Mouse (Mus musculus) CH12.LX (cell line): ENCODE results near the gene Birc3. TPM values are rescaled to one million over a fixed set of nuclear protein-coding genes. Genes with fewer than 3 reads are reported as not detected.

Experiments used
- DNase-seq: peaks from one replicate; pipeline ENCODE4 v3.0.0-alpha.2; 2013; ENCODE audit errors: extremely low read depth
- H3K27ac ChIP-seq: 2 replicates; pipeline ENCODE4 v1.5.1; 2012; ENCODE audit warnings: low read depth, mild to moderate bottlenecking, control low read depth, moderate library complexity; ENCODE audit not compliant: insufficient read depth
- H3K27me3 ChIP-seq: replicated peaks from 2 replicates; pipeline ENCODE3; 2012; ENCODE audit warnings: inconsistent platforms
- H3K36me3 ChIP-seq, 2 experiments: replicated peaks in 1 of 2; 2 replicates each; pipeline versions ENCODE3 to v1.6.1; 2012; ENCODE audit warnings: inconsistent platforms in 1 of 2, low read length in 1 of 2, mild to moderate bottlenecking in 1 of 2, mixed read lengths in 1 of 2, moderate library complexity in 1 of 2; ENCODE audit not compliant: control insufficient read depth in 1 of 2, insufficient read depth in 1 of 2
- H3K4me1 ChIP-seq, 2 experiments: 2 replicates each; pipeline ENCODE4 v1.6.1; 2012; ENCODE audit warnings: inconsistent platforms in 1 of 2, moderate library complexity in 1 of 2; ENCODE audit not compliant: insufficient read depth in 2 of 2, control insufficient read depth in 1 of 2
- H3K4me2 ChIP-seq: 2 replicates; pipeline ENCODE4 v1.6.1; 2012; ENCODE audit warnings: low read depth, mild to moderate bottlenecking, control low read depth; ENCODE audit not compliant: poor library complexity, insufficient read depth, severe bottlenecking
- H3K4me3 ChIP-seq, 3 experiments: fragments of 150-350 bp in 1 of 3; sonication (generic) in 1 of 3; replicated peaks in 1 of 3; 2 replicates each; pipeline versions ENCODE3 to v1.5.1; 2011 to 2012; ENCODE audit warnings: low read depth in 2 of 3, low read length in 2 of 3, mild to moderate bottlenecking in 2 of 3, moderate library complexity in 2 of 3, control low read depth in 1 of 3, improper control_type of control experiment in 1 of 3, inconsistent platforms in 1 of 3, mixed read lengths in 1 of 3; ENCODE audit not compliant: poor library complexity in 1 of 3
- H3K79me2 ChIP-seq: replicated peaks from 2 replicates; pipeline ENCODE4 v1.6.1; 2012; ENCODE audit warnings: mild to moderate bottlenecking, moderate library complexity; ENCODE audit not compliant: control insufficient read depth, poor library complexity, insufficient read depth, severe bottlenecking; ENCODE audit errors: extremely low read depth
- H3K9ac ChIP-seq: 2 replicates; pipeline ENCODE4 v1.6.1; 2012; ENCODE audit warnings: low read depth, mild to moderate bottlenecking, control low read depth, moderate library complexity; ENCODE audit not compliant: insufficient read depth
- H3K9me3 ChIP-seq: replicated peaks from 2 replicates; pipeline ENCODE3; 2012; ENCODE audit warnings: low read length, inconsistent platforms, mixed read lengths
- CHD1 ChIP-seq: IDR thresholded peaks from 2 replicates; pipeline ENCODE4 v1.6.1; 2012; ENCODE audit warnings: low read depth, low read length, improper control_type of control experiment, inconsistent platforms
- CTCF ChIP-seq, 2 experiments: IDR thresholded peaks in 1 of 2; conservative IDR thresholded peaks in 1 of 2; 2 replicates each; pipeline ENCODE4 v1.5.1; 2011 to 2012; ENCODE audit warnings: low read depth in 2 of 2, low read length in 2 of 2, improper control_type of control experiment in 1 of 2, inconsistent platforms in 1 of 2, mild to moderate bottlenecking in 1 of 2, moderate library complexity in 1 of 2
- E2F4 ChIP-seq: IDR thresholded peaks from 2 replicates; pipeline ENCODE4 v1.6.1; 2011; ENCODE audit warnings: low read depth, low read length, improper control_type of control experiment; ENCODE audit not compliant: insufficient replicate concordance
- ELF1 ChIP-seq: IDR thresholded peaks from 2 replicates; pipeline ENCODE4 v1.6.1; 2014; ENCODE audit warnings: low read depth, mild to moderate bottlenecking, inconsistent platforms, low read length, improper control_type of control experiment
- ETS1 ChIP-seq: conservative IDR thresholded peaks from 2 replicates; pipeline ENCODE4 v1.6.1; 2012; ENCODE audit warnings: low read depth, mild to moderate bottlenecking, inconsistent platforms, low read length, improper control_type of control experiment, moderate library complexity
- JUND ChIP-seq: conservative IDR thresholded peaks from 2 replicates; pipeline ENCODE4 v1.6.1; 2011; ENCODE audit warnings: low read depth, low read length, improper control_type of control experiment
- KAT2A ChIP-seq: IDR thresholded peaks from 2 replicates; pipeline ENCODE4 v1.6.1; 2012; ENCODE audit warnings: low read length, improper control_type of control experiment, inconsistent platforms; ENCODE audit not compliant: insufficient replicate concordance
- MYC ChIP-seq: IDR thresholded peaks from 2 replicates; pipeline ENCODE4 v1.6.1; 2011; ENCODE audit warnings: low read depth, mild to moderate bottlenecking, improper control_type of control experiment, low read length
- NRF1 ChIP-seq: IDR thresholded peaks from 2 replicates; pipeline ENCODE4 v1.6.1; 2014; ENCODE audit warnings: low read depth, mild to moderate bottlenecking, inconsistent platforms, low read length, improper control_type of control experiment, moderate library complexity
- SMC3 ChIP-seq: IDR thresholded peaks from 2 replicates; pipeline ENCODE4 v1.6.1; 2011; ENCODE audit warnings: low read depth, low read length, improper control_type of control experiment
- TBP ChIP-seq: conservative IDR thresholded peaks from 2 replicates; pipeline ENCODE4 v1.6.1; 2011; ENCODE audit warnings: low read depth, low read length, improper control_type of control experiment
- TCF12 ChIP-seq: IDR thresholded peaks from 2 replicates; pipeline ENCODE4 v1.6.1; 2014; ENCODE audit warnings: low read depth, mild to moderate bottlenecking, inconsistent platforms, low read length, improper control_type of control experiment
- UBTF ChIP-seq: IDR thresholded peaks from 2 replicates; pipeline ENCODE4 v1.6.1; 2012; ENCODE audit warnings: low read depth, mild to moderate bottlenecking, inconsistent platforms, low read length, improper control_type of control experiment, moderate library complexity
- USF2 ChIP-seq: conservative IDR thresholded peaks from 2 replicates; pipeline ENCODE4 v1.6.1; 2011; ENCODE audit warnings: low read depth, low read length, improper control_type of control experiment
- ZMIZ1 ChIP-seq: IDR thresholded peaks from 2 replicates; pipeline ENCODE4 v1.6.1; 2012; ENCODE audit warnings: low read depth, mild to moderate bottlenecking, inconsistent platforms, low read length, improper control_type of control experiment
- dilution Hi-C: fragments of 300-500 bp; cut with MboI; formaldehyde crosslinking; loops from 2 replicates; pipeline ENCODE4 v1.14.3; 2020; ENCODE audit warnings: low sequenced_read_pairs; ENCODE audit not compliant: extremely low pct_unique_long_range_greater_than_20kb, extremely low pct_ligation_motif_present
- in situ Hi-C: fragments of 300-500 bp; cut with MboI; formaldehyde crosslinking; loops from 3 replicates; pipeline ENCODE4 v1.14.3; 2019; ENCODE audit warnings: low sequenced_read_pairs, low pct_ligation_motif_present, low pct_unique_long_range_greater_than_20kb, mixed read lengths
- polyA plus RNA-seq: library from polyadenylated mRNA; unstranded; fragments of >175 nt; gene quantifications from 2 replicates; pipeline ENCODE4 v1.2.1, GENCODE M21; 2012; ENCODE audit warnings: low read depth; ENCODE audit not compliant: insufficient read length
- total RNA-seq, 2 experiments: library from RNA; depleted of rRNA; stranded (reverse); fragments of 300-350 nt in 1 of 2; fragments of >200 nt in 1 of 2; gene quantifications; 2 replicates each; pipeline ENCODE4 v1.2.3; 2012 to 2014

Gene Birc3
- total and polyA plus RNA-seq, 3 experiments, result 67.9 to 80.0 (median 73.2) TPM

GRCm38 (mm10) chr9:7836905-7837805 is 35.8 kb downstream of the Birc3 start, which contains the start of gene Birc2 (continued):
- peak; percentile 53 for TF ChIP-seq ELF1

DNA sequence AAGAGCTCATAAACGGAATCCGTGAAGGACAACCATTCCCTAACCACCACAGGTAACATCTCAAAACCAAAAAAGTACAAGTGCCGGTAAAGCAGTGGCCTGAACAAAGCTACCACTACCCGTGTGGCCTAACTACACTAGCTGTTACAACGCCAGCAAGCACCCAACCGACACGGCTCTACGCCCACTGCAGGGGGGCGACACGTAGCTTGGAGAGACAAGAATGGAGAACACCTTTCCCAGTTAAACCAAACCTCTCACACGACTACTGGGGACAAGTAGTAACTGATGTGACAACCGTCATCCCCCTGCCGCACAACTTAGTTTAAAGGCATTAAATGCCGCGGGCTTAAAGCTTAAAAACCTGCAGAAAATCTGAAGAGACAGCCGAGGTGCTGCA is 36.7 kb downstream of the Birc3 start:
- H3K4me1 ChIP-seq, result peaks cover 2 to 11% of the 10 kb centered on the region in 2 experiments; a peak in 3 of 4 replicates
- H3K27ac ChIP-seq, result peak overlapping the region; percentile 94
- no peaks in the 10 kb centered on the region for H3K9me3 ChIP-seq
- dilution Hi-C loops (no loop called here), in situ Hi-C loops (no loop called here)
- H3K79me2 ChIP-seq, result peaks cover 42% of the 10 kb centered on the region
- peaks cover 0 to 12% of the 10 kb centered on the region in 2 experiments for H3K36me3 ChIP-seq
- H3K4me2 ChIP-seq, result 0 out of 2 replicates have a peak overlapping the region, but pooled peaks have one; percentile 3
- TF ChIP-seq ETS1, result no peak
- TF ChIP-seq JUND, result no peak
- TF ChIP-seq UBTF, result peak; percentile 2; the same call in 1 of the 2 replicates
- TF ChIP-seq KAT2A, result no peak
- TF ChIP-seq CHD1, result 0 out of 2 replicates have a peak, but pooled peaks have one; percentile 4
- TF ChIP-seq TCF12, result no peak
- no peak for TF ChIP-seq SMC3
- TF ChIP-seq NRF1, result no peak
- TF ChIP-seq MYC, result no peak; the same call in 1 of the 2 replicates
- no peak for TF ChIP-seq ZMIZ1
- no peak for TF ChIP-seq USF2
- TF ChIP-seq E2F4, result no peak
- 0 out of 4 replicates have a peak, but pooled peaks of 1 of the 2 experiments have one; percentile 1 for TF ChIP-seq CTCF (conservative IDR thresholded peaks at IDR 0.05 in 1 of 2, IDR thresholded peaks at IDR 0.05 in 1 of 2; ENCODE audit: low read depth in 2 of 2, low read length in 2 of 2)
- peak; percentile 66 for DNase-seq
- H3K4me3 ChIP-seq, result peak overlapping the region; percentile 71 to 81 (median 80)
- peak overlapping the region; percentile 88 for H3K9ac ChIP-seq
- no peaks in the 10 kb centered on the region for H3K27me3 ChIP-seq

GRCm38 (mm10) chr9:7835302-7835701 is 37.7 kb downstream of the Birc3 start:
- Histone ChIP-seq H3K9ac (peak overlapping the region; percentile 99), H3K36me3 (peaks cover 0 to 12% of the 10 kb centered on the region in 2 experiments)
- in situ Hi-C loops, result no loop called here

More at GRCm38 (mm10) chr9:7835302-7835701, 37.7 kb downstream of the Birc3 start:
- Histone ChIP-seq H3K4me2 (peak overlapping the region; percentile 97; the same call in 1 of the 2 replicates), H3K27me3 (no peaks in the 10 kb centered on the region), H3K79me2 (peaks cover 46% of the 10 kb centered on the region), H3K9me3 (no peaks in the 10 kb centered on the region), H3K27ac (no peak overlapping the region), H3K4me1 (peaks cover 2 to 11% of the 10 kb centered on the region in 2 experiments; a peak in 3 of 4 replicates), H3K4me3 (peak overlapping the region in 2 of 3 experiments; percentile 71 to 81)
- TF ChIP-seq TBP (no peak), CHD1 (peak; percentile 85), USF2 (no peak), TCF12 (no peak)
- DNase-seq, result no peak
- dilution Hi-C loops, result no loop called here
